Mouse (Mus musculus): ENCODE measurements around the gene Rabgap1l.

- TF ChIP-seq CTCF (IDR thresholded peaks at IDR 0.05; ENCODE audit: extremely low read depth, insufficient read depth, insufficient read length, insufficient replicate concordance) (no peak), POLR2A (IDR thresholded peaks at IDR 0.05; ENCODE audit: low read depth, low read length) (no peak)
Measured at GRCm38 (mm10) chr1:160834446-160834845, 41.4 kb upstream of the Rabgap1l start.

All from spleen, adult 2 months (tissue).